Mouse (Mus musculus) monocyte, adult 5-6 weeks (primary cell): ENCODE measurements around the gene Pnmt. TPM values are rescaled to one million over a fixed set of nuclear protein-coding genes. Genes with fewer than 3 reads are reported as not detected.

Experiments used
- ATAC-seq: fragments of 153-309, 156-312 bp; replicated peaks from 2 replicates; pipeline ENCODE4 v1.8.0; 2017; ENCODE audit warnings: mild to moderate bottlenecking; ENCODE audit not compliant: low TSS enrichment, insufficient number of reproducible peaks, severe bottlenecking, poor library complexity, low FRiP score
- total RNA-seq: library from RNA; stranded (forward); fragments of 200-1000, 200-491, 200-594 nt; gene quantifications from 3 replicates; pipeline ENCODE4 v1.2.3, GENCODE M21; 2017

The Pnmt gene
- total RNA-seq, 1 experiment from 2014 or later = not detected

DNA sequence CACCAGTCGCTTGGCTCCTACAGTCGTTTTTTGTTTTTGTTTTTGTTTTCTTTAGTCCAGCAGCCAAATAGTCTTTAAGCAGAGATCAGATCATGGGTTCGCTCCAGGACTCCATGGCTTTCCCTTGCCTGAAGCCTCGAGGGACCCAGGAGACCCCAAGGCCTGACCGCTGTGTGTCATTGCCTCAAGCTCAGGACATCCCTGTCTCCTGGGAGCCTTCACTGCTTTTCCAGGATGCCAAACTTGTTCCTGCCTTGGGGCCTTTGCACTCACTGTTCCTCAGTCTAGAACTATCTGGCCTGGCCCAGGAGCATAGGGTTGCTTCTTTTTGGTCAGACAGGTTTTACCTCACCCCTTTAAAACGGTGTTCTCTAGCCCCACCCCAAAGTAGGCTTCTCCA is 20.4 kb downstream of the Pnmt start:
- ATAC-seq = no peak

DNA sequence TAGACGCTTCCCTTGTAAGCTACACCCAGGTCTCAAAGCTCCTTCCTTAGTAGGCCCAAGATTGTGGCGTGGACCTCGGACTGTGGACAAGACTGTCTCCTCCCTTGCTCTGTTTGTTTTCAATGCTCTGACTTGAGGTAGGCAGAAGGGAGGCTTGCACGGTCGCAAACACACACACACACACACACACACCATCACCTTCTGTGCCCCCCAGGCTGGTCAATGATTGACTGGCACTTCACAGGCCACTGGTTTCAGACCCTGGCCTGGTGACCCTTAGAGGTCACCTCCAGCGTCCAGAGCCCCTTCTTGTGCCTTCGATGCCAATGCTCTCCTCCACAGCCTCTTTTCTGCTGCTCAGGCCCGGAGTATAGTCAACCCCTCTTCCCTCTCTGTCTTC is 22.6 kb downstream of the Pnmt start:
- no peak for ATAC-seq

DNA sequence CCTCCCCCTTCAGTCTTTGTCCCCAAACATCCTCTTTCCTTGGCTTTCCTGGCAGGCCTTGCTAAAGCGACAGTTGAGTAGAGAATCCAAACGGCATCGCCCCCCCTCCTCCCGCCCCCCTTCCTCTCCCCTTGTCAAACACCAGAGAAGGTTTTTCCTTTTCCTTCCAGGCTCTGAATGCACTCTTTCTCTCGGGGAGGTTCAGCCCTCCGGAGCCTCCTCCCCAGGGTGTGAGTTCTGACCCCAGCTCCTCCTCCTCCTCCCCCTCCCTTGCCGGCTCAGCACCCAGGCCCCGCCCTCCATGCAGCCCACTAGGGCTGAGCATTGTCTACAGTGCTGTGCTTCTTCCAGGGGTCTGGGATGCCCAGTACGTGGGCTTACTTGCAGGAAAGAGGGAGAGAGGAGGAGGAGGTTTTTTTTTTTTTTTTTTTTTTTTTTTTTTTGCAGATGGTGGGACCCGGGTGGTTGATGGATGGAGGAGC is 23.1 kb downstream of the Pnmt start:
- ATAC-seq = no peak

DNA sequence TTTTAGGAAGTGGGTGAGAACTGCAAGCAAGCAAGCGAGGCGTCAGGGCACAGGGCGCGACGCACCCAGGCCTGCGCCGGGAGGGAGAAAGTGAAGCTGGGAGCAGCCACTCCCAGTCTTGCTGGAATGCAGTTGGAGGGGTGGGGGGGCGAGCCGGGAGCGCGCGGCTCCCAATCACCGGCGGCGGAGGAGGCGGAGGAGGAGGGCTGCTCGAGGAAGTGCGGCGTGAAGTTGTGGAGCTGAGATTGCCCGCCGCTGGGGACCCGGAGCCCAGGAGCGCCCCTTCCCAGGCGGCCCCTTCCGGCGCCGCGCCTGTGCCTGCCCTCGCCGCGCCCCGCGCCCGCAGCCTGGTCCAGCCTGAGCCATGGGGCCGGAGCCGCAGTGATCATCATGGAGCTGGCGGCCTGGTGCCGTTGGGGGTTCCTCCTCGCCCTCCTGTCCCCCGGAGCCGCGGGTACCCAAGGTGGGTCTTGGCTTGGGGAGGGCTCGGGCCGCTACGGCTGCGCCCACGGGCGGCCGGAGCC is 26.1 kb downstream of the Pnmt start, which contains the start of gene Erbb2:
Gene Erbb2 (plus strand): TSS at position 198 of the 524 bp plus-strand sequence.
- no peak for ATAC-seq

DNA sequence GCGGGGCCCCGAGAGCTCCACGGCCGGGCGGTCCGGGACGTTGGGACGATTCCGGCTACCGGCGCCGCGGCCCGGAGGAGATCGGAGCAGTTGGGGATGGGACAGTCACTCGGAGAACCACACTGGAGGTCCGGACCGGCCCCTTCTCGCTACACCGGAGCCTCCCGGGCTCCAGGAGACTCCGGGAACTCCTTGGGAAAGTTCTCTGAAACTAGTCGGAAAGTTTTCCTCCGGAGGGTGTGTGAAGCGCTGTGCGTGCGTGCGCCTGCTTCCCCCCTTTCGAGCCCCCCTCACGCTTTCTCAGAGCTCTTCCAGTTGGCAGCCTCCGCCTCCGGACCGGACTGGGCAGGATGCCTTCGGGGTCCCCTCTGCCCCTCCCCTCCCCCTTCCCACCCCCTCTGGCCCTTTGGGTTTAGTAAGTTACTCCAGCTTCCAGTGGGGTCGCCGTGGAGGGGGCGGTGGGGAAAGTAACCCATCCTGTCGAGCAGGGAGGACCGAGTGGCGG is 26.6 kb downstream of the Pnmt start:
- no peak for ATAC-seq

DNA sequence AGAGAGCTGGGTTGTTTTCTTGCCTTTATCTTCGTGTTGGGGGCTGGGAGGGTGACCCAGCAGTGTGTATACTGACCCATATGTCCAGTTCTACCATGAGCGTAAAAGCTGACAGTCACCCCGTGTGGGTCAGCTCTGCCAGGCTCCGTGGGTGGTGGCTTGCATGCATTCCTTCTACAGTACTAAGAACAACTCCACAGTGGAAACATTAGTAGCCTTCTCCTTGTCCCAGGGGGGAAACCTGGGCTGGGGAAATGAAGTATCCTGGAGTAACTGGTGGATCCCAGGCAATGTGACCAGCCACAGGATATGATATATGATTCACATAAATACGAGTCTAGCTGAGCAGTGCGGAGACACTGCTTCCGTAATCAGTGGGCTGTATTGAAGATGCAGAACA is 27.5 kb downstream of the Pnmt start:
- no peak for ATAC-seq

DNA sequence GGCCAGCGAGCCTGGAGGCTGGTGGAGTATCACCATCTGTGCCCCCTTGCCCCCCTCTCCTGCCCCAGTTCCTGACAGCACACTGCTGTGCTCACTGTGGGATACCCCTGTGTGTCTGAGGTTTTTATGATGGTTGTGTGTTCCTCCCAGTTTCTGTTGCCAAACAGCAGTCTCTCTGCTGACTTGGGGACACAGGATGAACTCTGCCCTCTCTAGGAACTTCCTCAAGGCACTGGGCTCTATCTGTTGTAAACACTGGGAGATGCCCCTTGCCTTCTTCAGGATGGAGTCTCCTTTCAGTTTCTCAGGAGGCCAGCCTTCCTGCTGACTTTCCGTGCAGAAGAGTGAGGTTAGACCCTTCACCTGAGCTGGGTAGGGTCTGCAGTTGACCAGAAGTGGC is 27.9 kb downstream of the Pnmt start:
- no peak for ATAC-seq

DNA sequence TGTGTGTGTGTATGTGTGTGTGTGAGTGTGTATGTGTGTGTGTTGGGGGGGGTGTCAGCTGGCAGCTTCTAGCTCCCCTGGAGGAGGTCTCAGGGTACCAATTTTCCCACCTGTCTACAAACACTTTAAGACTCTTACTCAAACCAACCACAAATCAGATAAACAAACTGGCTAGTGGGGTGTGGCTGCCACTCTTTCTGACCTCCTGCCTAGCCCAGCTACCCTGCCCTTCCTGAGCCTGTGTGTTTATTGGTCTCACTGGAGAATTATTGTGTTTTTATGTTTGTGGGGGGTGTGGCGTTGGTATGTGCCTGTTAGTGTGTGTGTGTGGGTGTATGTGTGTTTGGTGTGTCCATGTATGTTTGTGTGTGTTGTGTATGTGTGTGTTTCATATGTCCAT is 30.8 kb downstream of the Pnmt start:
- no peak for ATAC-seq

DNA sequence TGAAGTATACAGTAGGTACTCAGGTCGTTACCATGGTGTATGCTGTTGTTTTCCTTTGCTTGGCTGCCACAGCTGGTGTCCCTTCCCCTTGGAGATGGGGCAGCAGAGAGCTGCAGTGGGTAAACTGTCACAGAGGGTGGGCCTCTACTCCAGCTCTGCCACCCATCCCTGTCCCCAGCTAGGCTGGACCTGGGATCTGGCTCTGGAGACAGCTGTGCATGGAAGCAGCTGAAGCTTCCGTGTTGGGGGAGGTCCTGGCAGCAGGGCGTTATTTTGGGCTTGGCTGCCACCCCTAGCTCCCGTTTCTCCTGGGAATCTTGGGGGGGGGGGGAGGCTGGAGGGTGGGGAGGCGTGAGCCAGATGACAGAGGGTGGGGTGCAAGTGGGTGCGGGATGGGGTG is 32.0 kb downstream of the Pnmt start:
- ATAC-seq = no peak

DNA sequence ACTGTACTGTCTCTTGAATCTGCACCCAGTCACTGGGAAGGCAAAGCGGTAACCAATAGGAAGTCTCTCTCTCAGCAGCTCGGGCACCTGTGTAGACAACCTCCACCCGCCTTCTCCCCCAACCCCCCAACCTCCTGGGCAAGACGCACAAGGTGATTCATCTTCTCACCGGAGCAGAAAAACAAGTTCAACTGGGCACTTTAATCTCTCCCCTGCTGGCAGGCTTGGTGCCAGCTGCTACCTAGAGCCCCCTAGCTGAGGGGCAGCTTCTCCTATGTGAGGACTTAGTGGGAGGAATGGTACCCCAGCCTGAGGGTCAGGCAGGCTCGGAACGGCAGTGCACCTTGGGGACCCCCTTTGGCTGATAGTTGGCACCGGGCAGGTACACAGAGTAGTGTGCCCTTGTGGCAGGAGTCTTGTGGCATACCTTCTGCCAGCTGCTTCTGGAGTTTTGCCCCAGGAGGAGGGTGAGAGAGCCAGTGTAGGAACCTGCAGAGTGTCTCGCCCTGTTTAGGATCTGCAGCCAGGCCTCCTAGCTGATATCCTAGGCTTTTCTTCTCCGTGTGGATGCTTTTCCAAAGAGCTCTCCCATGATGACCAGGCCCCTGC is 32.8 kb downstream of the Pnmt start:
- ATAC-seq = no peak

DNA sequence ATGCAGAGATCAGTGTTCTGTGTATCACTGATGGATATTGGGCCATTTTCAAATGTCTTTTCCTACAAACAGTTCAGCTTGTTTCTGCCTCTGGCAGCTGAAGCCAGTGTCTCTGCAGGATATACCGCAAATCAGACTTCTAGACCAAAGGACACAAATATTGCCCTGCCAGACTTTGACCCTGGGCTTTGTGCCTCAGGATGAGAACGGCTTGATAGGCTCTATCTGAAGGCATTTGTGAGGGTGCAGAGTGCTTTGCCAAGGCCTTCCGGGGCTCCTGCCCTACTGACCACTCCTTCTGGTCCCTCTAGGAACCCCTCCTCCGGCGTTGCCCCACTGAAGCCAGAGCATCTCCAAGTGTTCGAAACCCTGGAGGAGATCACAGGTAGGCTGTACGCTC is 40.3 kb downstream of the Pnmt start:
- no peak for ATAC-seq

DNA sequence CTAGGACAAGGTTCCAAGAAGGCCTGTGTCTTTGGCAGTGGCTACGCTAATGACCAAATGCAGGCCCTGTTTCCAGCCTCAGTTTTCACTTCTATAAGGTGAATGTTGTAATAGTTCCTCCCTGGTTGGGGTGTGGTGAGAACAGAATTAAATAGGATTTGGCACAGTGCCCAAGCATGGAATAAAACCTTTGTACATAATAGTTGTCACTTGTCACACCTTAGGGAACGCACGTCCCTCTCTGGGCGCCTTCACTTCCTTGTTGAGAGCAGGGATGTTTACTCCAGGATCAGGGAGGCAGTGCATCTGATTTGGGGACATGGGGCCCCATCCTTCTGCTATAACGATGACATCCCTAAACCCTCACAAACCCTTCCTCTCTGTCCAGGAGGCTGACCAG is 42.2 kb downstream of the Pnmt start:
- no peak for ATAC-seq

DNA sequence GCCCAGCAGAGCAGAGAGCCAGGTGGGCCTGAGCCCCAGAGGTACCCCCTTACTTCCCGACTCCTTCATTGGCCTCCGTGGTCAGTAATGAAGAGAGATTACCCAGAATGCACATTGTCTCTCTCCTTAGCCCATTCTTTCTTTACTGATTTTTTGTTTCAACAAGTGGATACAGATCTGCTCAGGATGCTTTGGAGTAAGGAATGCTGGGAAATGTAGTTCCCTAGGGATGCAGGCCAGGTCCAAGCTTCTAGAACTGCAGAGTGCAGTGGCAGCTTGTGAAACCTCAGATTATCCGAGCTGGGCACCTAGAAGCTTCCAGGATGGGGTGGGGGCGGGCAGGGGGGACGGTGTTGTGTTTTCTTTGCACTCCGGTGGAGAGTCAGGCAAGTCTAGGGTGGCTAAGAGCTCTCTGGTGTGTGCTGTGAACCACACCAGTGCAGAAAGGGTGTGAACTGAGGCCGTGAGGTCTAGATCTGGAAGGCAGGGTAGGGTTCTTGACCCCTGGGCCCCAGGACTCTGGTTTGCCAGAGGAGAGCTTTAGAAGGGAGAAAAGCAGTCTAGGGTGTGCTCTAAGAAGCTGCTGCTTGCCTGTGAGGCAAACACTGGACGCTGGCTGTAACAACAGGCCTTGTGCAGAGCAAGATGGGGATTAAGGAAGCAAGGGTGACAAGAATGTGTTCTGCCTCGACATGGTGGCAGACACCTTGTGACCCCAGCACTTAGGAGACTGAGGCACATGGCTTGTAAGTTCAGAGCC is 45.7 kb downstream of the Pnmt start:
- no peak for ATAC-seq

DNA sequence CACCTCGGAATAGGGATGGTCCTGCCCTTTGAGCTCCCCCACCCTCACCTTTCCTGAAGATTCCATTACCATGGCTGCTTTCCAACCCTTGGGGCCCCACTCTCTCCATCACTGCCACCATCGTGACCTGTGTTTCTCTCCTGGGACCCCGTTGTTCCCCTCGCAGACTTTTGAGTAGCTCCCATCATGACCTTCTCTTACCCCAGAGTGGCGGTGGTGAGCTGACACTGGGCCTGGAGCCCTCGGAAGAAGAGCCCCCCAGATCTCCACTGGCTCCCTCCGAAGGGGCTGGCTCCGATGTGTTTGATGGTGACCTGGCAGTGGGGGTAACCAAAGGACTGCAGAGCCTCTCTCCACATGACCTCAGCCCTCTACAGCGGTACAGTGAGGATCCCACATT is 49.5 kb downstream of the Pnmt start:
- ATAC-seq = no peak

DNA sequence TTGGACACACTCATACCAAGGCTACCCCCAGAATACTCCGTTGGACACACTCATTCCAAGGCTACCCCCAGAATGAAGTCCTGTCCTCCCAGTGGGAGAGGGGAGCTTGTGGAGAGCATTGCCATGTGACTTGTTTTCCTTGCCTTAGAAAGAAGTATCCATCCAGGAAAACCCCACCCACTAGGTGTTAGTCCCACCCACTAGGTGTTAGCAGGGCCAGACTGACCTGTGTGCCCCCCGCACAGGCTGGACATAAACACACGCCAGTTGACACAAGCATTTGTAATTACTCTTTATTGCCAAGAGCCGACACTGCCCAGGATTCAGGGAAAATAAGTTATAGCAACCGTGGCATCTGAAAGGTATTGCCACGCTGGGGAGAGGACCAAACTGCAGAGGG is 51.2 kb downstream of the Pnmt start:
- no peak for ATAC-seq

Other genes with a start within 250 kb of the Pnmt start
- 26.2 to 33.1 TPM (median 27.1 TPM) in 3 replicates for gene Fbxl20, start 236.0 kb upstream of the Pnmt start, total RNA-seq
- 23.7 to 46.9 TPM (median 25.9 TPM) in 3 replicates for gene Med1, start 193.2 kb upstream of the Pnmt start, total RNA-seq
- gene Cdk12, start 183.4 kb upstream of the Pnmt start, total RNA-seq = 54.4 to 102 TPM (median 56.3 TPM) in 3 replicates
- not detected in 3 replicates for gene Neurod2, start 56.8 kb upstream of the Pnmt start, total RNA-seq
- gene Ppp1r1b, start 38.0 kb upstream of the Pnmt start, total RNA-seq = not detected in 3 replicates
- gene Stard3, start 28.1 kb upstream of the Pnmt start, total RNA-seq = 29.2 to 57.7 TPM (median 50.9 TPM) in 3 replicates
- 1.6 TPM in 1 of 3 replicates, not detected in the others for gene Tcap, start 2.6 kb upstream of the Pnmt start, total RNA-seq
- gene Pgap3, start 14.0 kb downstream of the Pnmt start, total RNA-seq = 2.3 to 6.1 TPM (median 4.6 TPM) in 3 replicates
- 0.57 TPM in 1 of 3 replicates, not detected in the others for gene Erbb2, start 26.0 kb downstream of the Pnmt start, total RNA-seq
- gene Mien1, start 52.5 kb downstream of the Pnmt start, total RNA-seq = 37.7 to 75.9 TPM (median 57.5 TPM) in 3 replicates
- gene Grb7, start 59.9 kb downstream of the Pnmt start, total RNA-seq = 0.76 TPM in 1 of 3 replicates, not detected in the others
- gene Ikzf3, start 159.6 kb downstream of the Pnmt start, total RNA-seq = 82.2 to 248 TPM (median 102 TPM) in 3 replicates
- 1.0 to 3.5 TPM (median 2.2 TPM) in 3 replicates for gene Zpbp2, start 164.6 kb downstream of the Pnmt start, total RNA-seq
- 10.6 to 34.4 TPM (median 16.6 TPM) in 3 replicates for gene Ormdl3, start 200.9 kb downstream of the Pnmt start, total RNA-seq
- gene Lrrc3c, start 211.8 kb downstream of the Pnmt start, total RNA-seq = not detected in 3 replicates
- 0.43 to 1.6 TPM in 2 of 3 replicates, not detected in the other for gene Gm12355, start 239.2 kb downstream of the Pnmt start, total RNA-seq
- not detected in 3 replicates for gene Gsdma3, start 239.9 kb downstream of the Pnmt start, total RNA-seq